ENCODE assay signal across 8 mouse cellular contexts in the genomic region with DNA sequence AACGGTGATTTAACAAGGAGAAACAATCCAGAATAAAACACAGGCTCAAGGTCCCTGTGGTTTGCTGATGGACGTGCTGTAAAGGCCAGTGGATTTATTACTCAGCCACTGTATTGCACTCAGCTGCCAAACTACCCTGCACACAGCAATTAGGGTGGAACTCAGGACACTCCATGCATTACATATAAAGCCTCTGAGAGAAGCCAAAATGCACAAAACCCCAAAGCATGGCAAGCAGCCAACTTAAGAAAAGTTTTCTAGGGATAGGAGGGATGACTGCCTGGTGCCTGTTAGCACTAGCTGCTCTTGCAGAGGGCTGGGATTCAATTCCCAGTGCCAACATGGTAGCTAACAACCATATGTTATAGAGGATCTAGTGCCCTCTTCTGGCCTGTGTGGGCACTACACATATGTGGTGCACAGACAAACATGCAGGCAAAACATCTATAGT. TPM values are rescaled to one million over a fixed set of nuclear protein-coding genes. Genes with fewer than 3 reads are reported as not detected.
DNase-seq lines count a peak whose midpoint lies in the region; ATAC-seq and TF ChIP-seq lines count a peak whose summit lies in the region.

No protein-coding gene starts in this region.

- H3K9me3 ChIP-seq in stomach, embryonic 16.5 days (replicated peaks; ENCODE audit: control insufficient read depth, low read length), result no peaks in the 10 kb centered on the region
- no peaks in the 10 kb centered on the region for H3K9me3 ChIP-seq in hindbrain, embryonic 14.5 days (ENCODE audit: control insufficient read depth, low read length)

- intact Hi-C loops in left cerebral cortex, postnatal 14 days (cut with DNase I), result loop anchor here (5.0 kb wide), 1 partner anchor 45 kb away; a partner anchor contains a TSS

- TF ChIP-seq POLR2A in lung, adult 2 months (IDR thresholded peaks at IDR 0.05; ENCODE audit: borderline replicate concordance, extremely low read depth, low read depth, low read length), result no peak

- H3K36me3 ChIP-seq in stomach, embryonic 16.5 days (ENCODE audit: control insufficient read depth, insufficient read depth, low read length), result no peaks in the 10 kb centered on the region
- H3K36me3 ChIP-seq in hindbrain, embryonic 14.5 days (replicated peaks; ENCODE audit: control insufficient read depth, insufficient read depth), result no peaks in the 10 kb centered on the region

- 0 out of 2 replicates have a peak, but pooled peaks have one; percentile 17 for TF ChIP-seq CTCF in lung, adult 2 months (IDR thresholded peaks at IDR 0.05; ENCODE audit: insufficient read depth, low read length)

- H3K9ac ChIP-seq in stomach, embryonic 16.5 days (ENCODE audit: low read length), result no peak overlapping the region
- H3K9ac ChIP-seq in hindbrain, embryonic 14.5 days, result no peak overlapping the region

- no peak for ATAC-seq in stomach, embryonic 16.5 days (ENCODE audit: insufficient read depth, low FRiP score)
- ATAC-seq in hindbrain, embryonic 14.5 days (ENCODE audit: low FRiP score), result no peak

- H3K4me1 ChIP-seq in lung, adult 2 months (ENCODE audit: control insufficient read depth, insufficient read depth, low read length), result peaks cover 17% of the 10 kb centered on the region
- peaks cover 44% of the 10 kb centered on the region for H3K4me1 ChIP-seq in stomach, embryonic 16.5 days (ENCODE audit: control insufficient read depth, insufficient read depth, low read length)
- H3K4me1 ChIP-seq in hindbrain, embryonic 14.5 days (replicated peaks; ENCODE audit: control insufficient read depth, insufficient read depth, low read length), result peaks cover 31% of the 10 kb centered on the region

- H3K27ac ChIP-seq in stomach, embryonic 16.5 days (ENCODE audit: low read length), result peak overlapping the region; percentile 84
- no peak overlapping the region for H3K27ac ChIP-seq in hindbrain, embryonic 14.5 days

- no peak overlapping the region for H3K4me3 ChIP-seq in lung, adult 2 months (replicated peaks; ENCODE audit: extremely low read depth, low read depth, low read length)
- H3K4me3 ChIP-seq in stomach, embryonic 16.5 days (replicated peaks; ENCODE audit: low read length), result no peak overlapping the region
- H3K4me3 ChIP-seq in hindbrain, embryonic 14.5 days (replicated peaks; ENCODE audit: low read length), result no peak overlapping the region

- no peak for DNase-seq in lung, adult 2 months
- no peak for DNase-seq in lung, postnatal 10 days
- DNase-seq in adipocyte (ENCODE audit: low spot score), result peak; percentile 48
- peak; percentile 64 for DNase-seq in kidney, postnatal 10 days
- DNase-seq in hindbrain, embryonic 14.5 days (ENCODE audit: low spot score), result no peak
- no peak for DNase-seq in left cerebral cortex, postnatal 14 days (ENCODE audit: low spot score in 2 of 2)
- no peak for DNase-seq in right cerebral cortex, postnatal 36 days (ENCODE audit: low spot score in 2 of 2)

- H3K27me3 ChIP-seq in stomach, embryonic 16.5 days (ENCODE audit: control insufficient read depth, insufficient read depth, low read length), result no peaks in the 10 kb centered on the region
- H3K27me3 ChIP-seq in hindbrain, embryonic 14.5 days (ENCODE audit: control insufficient read depth, insufficient read depth, low read length), result no peaks in the 10 kb centered on the region

- H3K4me2 ChIP-seq in stomach, embryonic 16.5 days (ENCODE audit: low read depth, low read length), result no peak overlapping the region
- no peak overlapping the region for H3K4me2 ChIP-seq in hindbrain, embryonic 14.5 days (replicated peaks)

- 83% methylated on average over 2 of the region's 2 CpGs for WGBS in lung, adult 2 months
- 57% methylated on average over 2 of the region's 2 CpGs for WGBS in stomach, embryonic 16.5 days
- 76% methylated on average over 2 of the region's 2 CpGs for WGBS in hindbrain, embryonic 14.5 days

RNA-seq across cellular contexts. Expression of a gene that starts 45.3 kb away (rescaled TPM):
- 98.4 and 99.3 TPM in 2 replicates for polyA plus RNA-seq in lung, adult 2 months (2012; rRNA removed)
- 29.9 and 35.8 TPM in 2 replicates for polyA plus RNA-seq in stomach, embryonic 16.5 days (2015; fragmentation: Nextera tagmentation; extraction: Ambion mirVana)
- polyA plus RNA-seq in hindbrain, embryonic 14.5 days (2014; fragmentation: Nextera tagmentation; extraction: Ambion mirVana), result 47.3 and 49.0 TPM in 2 replicates
- 100 to 1,000 TPM; 163 to 172 TPM for total RNA-seq in left cerebral cortex, postnatal 14 days (2021)

RNA-seq across cellular contexts. Expression of a gene that starts 45.7 kb away (rescaled TPM):
- polyA plus RNA-seq in lung, adult 2 months (2012; rRNA removed), result 10.9 and 17.7 TPM in 2 replicates
- 1.4 TPM in 2 replicates for polyA plus RNA-seq in stomach, embryonic 16.5 days (2015; fragmentation: Nextera tagmentation; extraction: Ambion mirVana)
- polyA plus RNA-seq in hindbrain, embryonic 14.5 days (2014; fragmentation: Nextera tagmentation; extraction: Ambion mirVana), result 6.1 and 6.9 TPM in 2 replicates
- total RNA-seq in left cerebral cortex, postnatal 14 days (2021), result 10 to 100 TPM; 11.7 to 13.6 TPM

Comparison
In these comparisons a context has a peak if more than half of its experiments do, and no peak if none do; other contexts are left out.
1. DNase-seq: peak in adipocyte (single experiment) and kidney, postnatal 10 days (single experiment); none in lung, adult 2 months (single experiment), lung, postnatal 10 days (single experiment), hindbrain, embryonic 14.5 days (single experiment), left cerebral cortex, postnatal 14 days (0 of 2) and right cerebral cortex, postnatal 36 days (0 of 2).